Mouse (Mus musculus): ENCODE measurements around the gene Orm2. TPM values are rescaled to one million over a fixed set of nuclear protein-coding genes. Genes with fewer than 3 reads are reported as not detected.
A peak's percentile ranks its signal among the peaks of the same experiment; 100 is the strongest.

Gene Orm2
- polyA plus RNA-seq, 1 experiment from 2014 or later = not detected

- H3K9me3 ChIP-seq = no peaks in the 10 kb centered on the region
- H3K4me1 ChIP-seq = peaks cover 20% of the 10 kb centered on the region
- no peak overlapping the region for H3K27ac ChIP-seq
- 88% methylated on average over 4 of the region's 4 CpGs for WGBS
- H3K9ac ChIP-seq = no peak overlapping the region
- no peak overlapping the region for H3K4me3 ChIP-seq (replicated peaks)
- no peaks in the 10 kb centered on the region for H3K27me3 ChIP-seq
- ATAC-seq (ENCODE audit: low FRiP score) = no peak
- H3K36me3 ChIP-seq (replicated peaks) = peaks cover 74% of the 10 kb centered on the region
- H3K4me2 ChIP-seq = no peak overlapping the region
Observed at GRCm38 (mm10) chr4:63384262-63384661, 22.0 kb downstream of the Orm2 start.

GRCm38 (mm10) chr4:63385253-63385652, 23.0 kb downstream of the Orm2 start:
- no peaks in the 10 kb centered on the region for H3K27me3 ChIP-seq
- 97% methylated on average over 3 of the region's 3 CpGs for whole genome bisulfite sequencing

GRCm38 (mm10) chr4:63385784-63386183, 23.5 kb downstream of the Orm2 start:
- Histone ChIP-seq H3K9ac (no peak overlapping the region), H3K4me2 (no peak overlapping the region), H3K36me3 (replicated peaks) (peaks cover 63% of the 10 kb centered on the region), H3K27me3 (no peaks in the 10 kb centered on the region), H3K4me3 (replicated peaks) (no peak overlapping the region), H3K27ac (0 out of 2 replicates have a peak overlapping the region, but pooled peaks have one; percentile 14), H3K9me3 (no peaks in the 10 kb centered on the region), H3K4me1 (peaks cover 35% of the 10 kb centered on the region)
- WGBS = 67% methylated on average over 11 of the region's 11 CpGs
- no peak for ATAC-seq (ENCODE audit: low FRiP score)

More at GRCm38 (mm10) chr4:63385253-63385652, 23.0 kb downstream of the Orm2 start:
- no peaks in the 10 kb centered on the region for H3K9me3 ChIP-seq
- peaks cover 65% of the 10 kb centered on the region for H3K36me3 ChIP-seq (replicated peaks)
- no peak overlapping the region for H3K9ac ChIP-seq
- no peak overlapping the region for H3K27ac ChIP-seq
- no peak overlapping the region for H3K4me2 ChIP-seq
- ATAC-seq (ENCODE audit: low FRiP score) = no peak
- peaks cover 30% of the 10 kb centered on the region for H3K4me1 ChIP-seq
- H3K4me3 ChIP-seq (replicated peaks) = no peak overlapping the region

- Histone ChIP-seq H3K27ac (peak overlapping the region; percentile 91), H3K9ac (no peak overlapping the region), H3K36me3 (replicated peaks) (peaks cover 48% of the 10 kb centered on the region), H3K27me3 (no peaks in the 10 kb centered on the region), H3K9me3 (no peaks in the 10 kb centered on the region), H3K4me3 (replicated peaks) (no peak overlapping the region), H3K4me1 (peaks cover 47% of the 10 kb centered on the region), H3K4me2 (no peak overlapping the region)
- no peak for ATAC-seq (ENCODE audit: low FRiP score)
- 70% methylated on average over 6 of the region's 6 CpGs for WGBS
Observed at GRCm38 (mm10) chr4:63388029-63388428, 25.8 kb downstream of the Orm2 start.

- peaks cover 47% of the 10 kb centered on the region for H3K4me1 ChIP-seq
- peak overlapping the region; percentile 91 for H3K27ac ChIP-seq
- H3K27me3 ChIP-seq = no peaks in the 10 kb centered on the region
- peak; percentile 78 for ATAC-seq (ENCODE audit: low FRiP score)
- H3K36me3 ChIP-seq (replicated peaks) = peaks cover 47% of the 10 kb centered on the region
- H3K9me3 ChIP-seq = no peaks in the 10 kb centered on the region
- no peak overlapping the region; the same call in 1 of the 2 replicates for H3K9ac ChIP-seq
- no peak overlapping the region for H3K4me3 ChIP-seq (replicated peaks)
- peak overlapping the region; percentile 31 for H3K4me2 ChIP-seq
- WGBS = 6% methylated on average over 8 of the region's 8 CpGs
Observed at GRCm38 (mm10) chr4:63389121-63389886, 27.1 kb downstream of the Orm2 start.

- no peak overlapping the region for H3K9ac ChIP-seq
- no peaks in the 10 kb centered on the region for H3K27me3 ChIP-seq
- H3K4me2 ChIP-seq = peak overlapping the region; percentile 31
- no peak overlapping the region for H3K4me3 ChIP-seq (replicated peaks)
- 30% methylated on average over 11 of the region's 11 CpGs for WGBS
- peaks cover 47% of the 10 kb centered on the region for H3K4me1 ChIP-seq
- peak overlapping the region; percentile 91 for H3K27ac ChIP-seq
- H3K9me3 ChIP-seq = no peaks in the 10 kb centered on the region
- peaks cover 53% of the 10 kb centered on the region for H3K36me3 ChIP-seq (replicated peaks)
- ATAC-seq (ENCODE audit: low FRiP score) = peak; percentile 79
Observed at GRCm38 (mm10) chr4:63389887-63390528, 27.8 kb downstream of the Orm2 start.

- no peak overlapping the region for H3K9ac ChIP-seq
- no peaks in the 10 kb centered on the region for H3K27me3 ChIP-seq
- peaks cover 47% of the 10 kb centered on the region for H3K4me1 ChIP-seq
- 90% methylated on average over 6 of the region's 6 CpGs for WGBS
- H3K4me2 ChIP-seq = no peak overlapping the region
- peaks cover 54% of the 10 kb centered on the region for H3K36me3 ChIP-seq (replicated peaks)
- no peak overlapping the region for H3K4me3 ChIP-seq (replicated peaks)
- no peak for ATAC-seq (ENCODE audit: low FRiP score)
- H3K27ac ChIP-seq = no peak overlapping the region
- no peaks in the 10 kb centered on the region for H3K9me3 ChIP-seq
Observed at GRCm38 (mm10) chr4:63391322-63391721, 29.1 kb downstream of the Orm2 start.

GRCm38 (mm10) chr4:63397981-63398537, 35.8 kb downstream of the Orm2 start:
- no peak overlapping the region for H3K4me3 ChIP-seq (replicated peaks)
- H3K4me2 ChIP-seq = no peak overlapping the region
- 90% methylated on average over 10 of the region's 10 CpGs for WGBS
- no peaks in the 10 kb centered on the region for H3K27me3 ChIP-seq
- 0 out of 2 replicates have a peak overlapping the region, but pooled peaks have one; percentile 31 for H3K27ac ChIP-seq
- no peak for ATAC-seq (ENCODE audit: low FRiP score)
- H3K9ac ChIP-seq = no peak overlapping the region
- peaks cover 35% of the 10 kb centered on the region for H3K4me1 ChIP-seq
- H3K36me3 ChIP-seq (replicated peaks) = peaks cover 47% of the 10 kb centered on the region
- H3K9me3 ChIP-seq = no peaks in the 10 kb centered on the region

- no peak for ATAC-seq (ENCODE audit: low FRiP score)
- H3K27ac ChIP-seq = peak overlapping the region; percentile 10
- H3K36me3 ChIP-seq (replicated peaks) = peaks cover 38% of the 10 kb centered on the region
- H3K4me3 ChIP-seq (replicated peaks) = no peak overlapping the region
- no peaks in the 10 kb centered on the region for H3K9me3 ChIP-seq
- H3K9ac ChIP-seq = no peak overlapping the region
- no peaks in the 10 kb centered on the region for H3K27me3 ChIP-seq
- no peak overlapping the region for H3K4me2 ChIP-seq
- WGBS = 77% methylated on average over 11 of the region's 11 CpGs
- H3K4me1 ChIP-seq = peaks cover 45% of the 10 kb centered on the region
Observed at GRCm38 (mm10) chr4:63398854-63399609, 36.8 kb downstream of the Orm2 start.

- Histone ChIP-seq H3K27ac (no peak overlapping the region), H3K9me3 (no peaks in the 10 kb centered on the region)
Observed at GRCm38 (mm10) chr4:63399691-63400270, 37.5 kb downstream of the Orm2 start.

GRCm38 (mm10) chr4:63400541-63401306, 38.5 kb downstream of the Orm2 start:
- peaks cover 62% of the 10 kb centered on the region for H3K4me1 ChIP-seq
- no peak overlapping the region for H3K27ac ChIP-seq
- WGBS = 92% methylated on average over 18 of the region's 18 CpGs
- H3K9me3 ChIP-seq = no peaks in the 10 kb centered on the region
- no peak overlapping the region for H3K9ac ChIP-seq
- no peak overlapping the region; the same call in 1 of the 2 replicates for H3K4me2 ChIP-seq
- H3K27me3 ChIP-seq = no peaks in the 10 kb centered on the region
- H3K36me3 ChIP-seq (replicated peaks) = peaks cover 21% of the 10 kb centered on the region
- H3K4me3 ChIP-seq (replicated peaks) = no peak overlapping the region
- ATAC-seq (ENCODE audit: low FRiP score) = no peak

More at GRCm38 (mm10) chr4:63399691-63400270, 37.5 kb downstream of the Orm2 start:
- Histone ChIP-seq H3K4me2 (peak overlapping the region; percentile 8; the same call in 1 of the 2 replicates), H3K9ac (no peak overlapping the region), H3K36me3 (replicated peaks) (peaks cover 31% of the 10 kb centered on the region), H3K27me3 (no peaks in the 10 kb centered on the region), H3K4me3 (replicated peaks) (no peak overlapping the region), H3K4me1 (peaks cover 52% of the 10 kb centered on the region)
- no peak for ATAC-seq (ENCODE audit: low FRiP score)
- WGBS = 66% methylated on average over 8 of the region's 8 CpGs

Measured in forebrain, embryonic 12.5 days (tissue).